Mouse (Mus musculus): Measurements from ENCODE around the gene Ctps. TPM values are rescaled to one million over a fixed set of nuclear protein-coding genes. Genes with fewer than 3 reads are reported as not detected.
A peak's percentile ranks its signal among the peaks of the same experiment; 100 is the strongest.

Gene Ctps
- total RNA-seq, 2 experiments from 2014 or later, result 8.9 to 10.0 TPM

DNA sequence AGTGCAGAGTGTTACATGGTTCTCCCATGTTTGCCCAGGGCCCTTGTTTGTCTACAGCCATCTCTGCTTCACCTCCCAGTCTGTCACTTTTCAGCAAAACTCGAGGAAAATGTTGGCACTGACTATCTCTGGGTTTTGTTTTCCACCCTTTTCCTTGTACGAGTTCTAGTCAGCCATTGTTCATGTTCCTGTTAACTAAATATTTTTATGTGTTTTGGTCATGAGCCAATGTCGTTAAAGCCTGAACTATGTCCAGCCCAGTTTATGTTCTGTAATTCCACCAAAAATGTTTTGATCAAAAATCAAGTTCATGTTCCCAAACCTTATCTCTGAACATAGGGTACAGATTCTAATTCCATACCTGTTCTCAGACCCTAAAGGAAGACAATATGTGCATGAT, 1.6 kb upstream of the Ctps start:
- no peak for ATAC-seq (replicated peaks; ENCODE audit: low FRiP score, poor library complexity, severe bottlenecking)

DNA sequence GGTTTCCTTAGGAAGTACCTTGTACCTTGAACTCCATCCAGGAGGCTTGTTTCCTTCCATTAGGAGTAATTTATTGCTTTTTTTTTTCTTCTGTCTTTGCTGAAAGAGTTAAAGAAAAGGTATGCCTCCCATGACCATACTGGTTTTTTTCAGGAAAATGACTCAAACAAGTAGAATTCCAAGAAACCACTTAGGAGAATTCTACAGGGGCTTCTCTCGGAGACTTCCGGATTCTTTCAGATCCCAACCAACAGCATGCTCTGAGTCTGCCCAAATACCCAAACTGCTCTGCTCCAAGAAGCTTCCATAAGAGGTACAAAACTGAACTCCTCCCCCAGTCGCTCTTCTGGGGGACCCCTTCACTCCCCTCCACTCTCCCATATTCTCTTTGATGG, 991 bp upstream of the Ctps start:
- ATAC-seq (replicated peaks; ENCODE audit: low FRiP score, poor library complexity, severe bottlenecking), result no peak

GRCm38 (mm10) chr4:120570438-120571069, 478 bp upstream of the Ctps start:
- peak; percentile 78 for ATAC-seq (replicated peaks; ENCODE audit: low FRiP score, poor library complexity, severe bottlenecking)

- peak; percentile 33; the same call in 1 of the 2 replicates for ATAC-seq (replicated peaks; ENCODE audit: low FRiP score, poor library complexity, severe bottlenecking)
These were observed 1.1 kb downstream of the Ctps start for GRCm38 (mm10) chr4:120569025-120569424.

DNA sequence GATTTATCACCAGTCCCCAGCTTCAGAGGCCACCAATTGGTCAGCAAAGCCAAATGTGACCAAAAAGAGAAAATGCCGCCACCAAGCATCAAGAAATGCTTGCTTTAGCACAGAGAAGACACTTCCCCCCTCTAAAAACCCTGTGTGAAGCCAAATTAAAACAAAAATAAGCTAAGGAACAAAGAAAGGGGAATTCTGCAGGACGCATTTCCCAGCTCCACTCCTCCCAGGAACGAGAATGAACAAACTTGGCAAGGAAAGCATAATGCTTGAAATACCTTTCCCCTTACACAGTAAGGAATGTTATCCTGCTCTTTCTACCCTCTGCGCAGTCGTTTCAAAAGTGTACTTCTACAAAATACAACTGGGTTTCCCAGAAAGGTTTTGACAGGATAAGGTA, 2.1 kb downstream of the Ctps start:
- ATAC-seq (replicated peaks; ENCODE audit: low FRiP score, poor library complexity, severe bottlenecking), result no peak

GRCm38 (mm10) chr4:120565726-120566125, 4.3 kb downstream of the Ctps start:
- no peak for ATAC-seq (replicated peaks; ENCODE audit: low FRiP score, poor library complexity, severe bottlenecking)

- ATAC-seq (replicated peaks; ENCODE audit: low FRiP score, poor library complexity, severe bottlenecking), result no peak
These were observed 13.5 kb downstream of the Ctps start for GRCm38 (mm10) chr4:120556592-120556991.

GRCm38 (mm10) chr4:120544896-120545295, 25.2 kb downstream of the Ctps start:
- no peak for ATAC-seq (replicated peaks; ENCODE audit: low FRiP score, poor library complexity, severe bottlenecking)

DNA sequence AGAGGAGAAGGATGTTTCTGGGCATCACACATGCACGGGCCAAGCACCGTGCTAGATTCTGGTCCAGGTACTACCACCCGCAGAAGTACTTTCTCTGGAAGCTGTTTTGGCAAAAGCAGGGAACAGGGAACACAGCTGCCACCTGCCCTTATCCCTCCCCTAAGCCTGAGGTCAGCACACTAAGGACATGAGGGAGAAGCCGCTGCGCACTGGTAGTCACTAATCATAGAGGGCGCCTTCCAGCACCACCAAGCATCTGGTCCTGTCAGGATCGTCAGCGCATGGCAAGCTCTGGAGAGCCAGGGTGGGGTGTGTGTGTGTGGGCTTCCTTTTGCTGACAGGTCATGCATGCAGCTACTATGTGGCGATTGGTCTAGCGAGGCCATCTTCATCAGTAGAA, 31.4 kb downstream of the Ctps start:
- no peak for ATAC-seq (replicated peaks; ENCODE audit: low FRiP score, poor library complexity, severe bottlenecking)

- ATAC-seq (replicated peaks; ENCODE audit: low FRiP score, poor library complexity, severe bottlenecking), result no peak
These were observed 38.1 kb downstream of the Ctps start, which contains the start of gene Slfnl1 for GRCm38 (mm10) chr4:120531986-120532385. Slfnl1 (plus strand) TSS chr4:120532231.

DNA sequence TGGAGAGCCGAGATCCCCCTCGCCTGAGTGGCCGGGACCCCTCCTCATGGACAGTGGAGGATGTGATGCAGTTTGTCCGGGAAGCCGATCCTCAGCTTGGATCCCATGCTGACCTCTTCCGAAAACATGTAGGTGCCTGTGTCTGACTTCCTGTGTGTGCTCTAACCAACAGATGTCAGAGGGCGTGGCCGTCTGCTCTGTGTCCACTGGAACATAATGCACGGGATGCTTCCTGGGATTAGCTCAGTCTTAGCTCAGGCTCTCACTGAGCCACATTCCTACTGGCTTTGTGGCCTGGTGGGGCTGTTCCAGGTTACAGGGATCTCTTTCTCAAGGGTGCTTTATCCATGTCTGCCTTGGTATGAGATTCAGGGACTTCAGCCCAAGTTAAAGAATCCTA, 41.9 kb downstream of the Ctps start:
- ATAC-seq (replicated peaks; ENCODE audit: low FRiP score, poor library complexity, severe bottlenecking), result no peak

DNA sequence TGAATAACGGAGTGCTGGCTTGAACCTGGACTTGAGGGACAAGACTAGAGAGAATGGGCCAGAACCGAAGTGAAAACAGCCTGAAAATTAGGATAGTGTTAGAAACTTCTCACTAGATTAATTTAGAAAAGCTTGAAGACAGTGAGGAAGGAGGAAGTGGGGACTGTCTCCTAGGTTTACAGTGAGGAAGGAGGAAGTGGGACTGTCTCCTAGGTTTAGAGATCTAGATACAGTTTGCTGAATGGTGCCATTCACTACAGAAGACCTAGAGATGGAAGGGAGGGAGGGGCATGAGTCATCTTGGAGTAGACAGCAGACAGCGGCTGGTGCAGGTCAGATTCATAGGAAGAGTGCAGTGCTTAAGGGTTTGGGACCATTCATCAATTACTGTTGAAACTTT, 47.0 kb downstream of the Ctps start:
- ATAC-seq (replicated peaks; ENCODE audit: low FRiP score, poor library complexity, severe bottlenecking), result no peak

DNA sequence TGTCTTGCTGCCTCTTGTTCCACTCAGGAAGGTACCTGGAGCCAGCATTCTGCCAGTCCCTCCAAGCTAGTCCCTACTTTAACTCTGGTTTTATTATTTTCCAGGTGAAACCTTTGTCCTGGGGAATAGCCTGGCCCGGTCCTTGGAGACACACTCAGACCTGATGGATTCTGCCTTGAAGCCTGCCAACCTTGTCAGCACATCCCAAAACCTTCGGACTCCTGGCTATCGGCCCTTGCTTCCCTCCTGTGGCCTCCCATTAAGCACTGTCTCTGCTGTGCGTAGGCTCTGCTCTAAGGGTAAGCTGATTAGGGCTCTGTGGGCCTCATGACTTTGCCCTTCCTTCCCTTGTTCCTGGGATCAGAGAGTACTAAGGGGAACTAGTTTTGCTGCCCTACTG, 47.7 kb downstream of the Ctps start:
- ATAC-seq (replicated peaks; ENCODE audit: low FRiP score, poor library complexity, severe bottlenecking), result no peak

- no peak for ATAC-seq (replicated peaks; ENCODE audit: low FRiP score, poor library complexity, severe bottlenecking)
These were observed 48.3 kb downstream of the Ctps start for GRCm38 (mm10) chr4:120521761-120522160.

DNA sequence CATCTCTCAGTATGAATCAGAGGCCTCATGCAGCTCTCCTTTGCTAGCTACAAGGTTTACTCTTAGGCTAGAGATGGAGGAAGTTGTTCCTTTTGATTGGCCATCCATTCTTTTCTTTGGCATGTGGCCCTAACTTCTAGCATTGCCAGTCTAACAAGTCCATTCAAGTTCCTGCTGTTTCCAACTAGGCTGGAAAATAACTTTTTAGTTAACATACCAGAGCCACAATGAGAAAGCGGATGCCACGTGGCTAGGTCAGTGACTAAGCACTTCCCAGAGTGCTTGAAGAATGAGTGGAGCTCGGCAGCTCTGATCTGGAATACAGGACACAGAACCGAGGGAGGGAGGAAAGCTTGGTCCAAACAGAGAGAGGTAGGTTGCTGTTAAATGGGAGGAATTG, 52.7 kb downstream of the Ctps start:
- no peak for ATAC-seq (replicated peaks; ENCODE audit: low FRiP score, poor library complexity, severe bottlenecking)

- no peak for ATAC-seq (replicated peaks; ENCODE audit: low FRiP score, poor library complexity, severe bottlenecking)
These were observed 53.2 kb downstream of the Ctps start for GRCm38 (mm10) chr4:120516907-120517306.

DNA sequence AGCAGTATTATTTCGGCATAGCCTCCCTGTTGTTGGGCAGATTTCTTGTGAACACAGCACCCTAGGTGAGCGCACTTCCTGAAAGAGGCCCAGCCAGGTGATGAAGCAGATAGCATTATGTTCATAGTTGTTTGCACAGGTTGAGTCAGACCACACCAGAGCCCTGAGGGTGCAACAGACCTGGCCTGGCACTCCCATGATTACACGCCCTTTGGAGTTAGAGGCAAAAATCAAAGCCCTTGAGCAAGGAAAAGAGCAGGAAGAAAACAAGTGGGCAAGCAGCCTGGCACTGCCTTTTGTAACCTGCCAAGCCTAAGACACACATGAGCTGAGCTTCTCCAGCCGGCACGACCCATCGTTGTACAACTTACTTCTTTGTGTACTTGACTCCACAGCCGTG, 53.6 kb downstream of the Ctps start:
- ATAC-seq (replicated peaks; ENCODE audit: low FRiP score, poor library complexity, severe bottlenecking), result no peak

DNA sequence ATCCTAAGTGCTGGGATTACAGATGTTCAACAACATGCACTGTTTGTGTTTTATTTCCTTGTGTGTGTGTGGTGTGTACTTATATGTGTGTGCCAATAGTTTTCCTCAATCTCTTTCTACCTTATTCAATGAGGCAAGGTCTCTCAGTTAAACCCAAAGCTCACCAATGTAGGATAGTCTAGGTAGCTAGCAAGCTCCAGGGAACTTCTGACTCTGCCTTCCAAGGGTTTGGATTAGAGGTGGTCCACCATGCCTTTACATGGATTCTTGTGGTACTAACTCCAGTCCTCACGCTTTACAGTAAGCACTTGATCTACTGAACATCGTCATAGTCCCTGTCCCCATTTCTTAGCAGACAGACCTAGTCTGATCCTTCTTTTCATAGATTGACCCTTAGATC, 55.7 kb downstream of the Ctps start:
- ATAC-seq (replicated peaks; ENCODE audit: low FRiP score, poor library complexity, severe bottlenecking), result no peak

DNA sequence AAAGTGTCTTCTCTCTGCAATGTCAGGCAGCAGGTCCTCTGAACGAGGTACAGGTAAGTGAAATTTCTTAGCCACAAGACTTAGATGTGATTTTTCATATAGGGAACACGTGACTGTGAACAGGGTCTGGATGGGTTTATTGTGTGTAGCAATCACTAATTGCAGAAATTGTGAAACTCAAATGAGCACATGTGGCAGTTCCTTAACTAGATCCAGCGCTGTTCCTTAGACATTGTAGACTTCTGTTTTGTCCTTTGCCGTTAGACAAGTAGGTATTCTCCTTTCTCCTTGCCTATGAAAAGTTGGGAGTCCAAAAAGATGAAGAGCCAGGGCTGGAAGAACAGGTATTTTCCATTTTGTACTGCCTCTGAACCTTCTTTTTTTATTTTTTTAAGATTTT, 58.9 kb downstream of the Ctps start:
- no peak for ATAC-seq (replicated peaks; ENCODE audit: low FRiP score, poor library complexity, severe bottlenecking)

GRCm38 (mm10) chr4:120506955-120507354, 63.1 kb downstream of the Ctps start:
- no peak for ATAC-seq (replicated peaks; ENCODE audit: low FRiP score, poor library complexity, severe bottlenecking)

All from erythroblast, adult 5-6 weeks (primary cell).